Mouse (Mus musculus) layer of hippocampus, adult 8-10 months (tissue): ENCODE results near the gene Sertad1. TPM values are rescaled to one million over a fixed set of nuclear protein-coding genes. Genes with fewer than 3 reads are reported as not detected.

Experiments
- DNase-seq, 2 experiments: peaks; one replicate each; pipeline ENCODE4 v3.0.0; 2022; ENCODE audit warnings: low spot score in 2 of 2
- total RNA-seq, 4 experiments: library from RNA; stranded (reverse); gene quantifications; 2 replicates each; pipeline ENCODE4 v1.2.4; 2022

Sertad1 gene
- total RNA-seq, 4 experiments from 2014 or later: 6.4 to 10.7 (median 9.3) TPM

DNA sequence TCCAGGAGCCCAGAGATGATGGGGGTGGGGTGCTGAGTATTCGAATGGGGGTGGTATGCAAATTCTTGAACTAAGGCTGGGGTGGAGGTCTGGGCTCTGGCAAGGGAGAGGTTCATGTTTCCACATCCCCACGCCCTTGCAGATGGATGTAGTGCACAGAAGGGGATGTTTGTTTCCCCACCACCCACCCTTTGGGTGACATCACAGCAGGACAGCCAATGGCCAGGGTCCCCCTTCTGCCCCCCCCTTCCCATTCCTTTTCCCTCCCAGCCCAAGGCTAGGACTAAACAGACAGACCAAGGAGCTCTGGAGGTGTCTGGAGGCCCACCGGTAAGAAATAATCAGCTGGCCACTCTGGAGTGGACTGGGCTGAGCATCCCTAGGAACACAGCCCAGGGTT lies 12.3 kb downstream of the Sertad1 start, which contains the start of gene Prx:
Gene Prx, plus strand, starts transcription at position 289 of the 400 bp plus-strand sequence.
- no peak for DNase-seq

- DNase-seq: no peak
These were observed 14.9 kb downstream of the Sertad1 start for GRCm38 (mm10) chr7:27501620-27502019.

DNA sequence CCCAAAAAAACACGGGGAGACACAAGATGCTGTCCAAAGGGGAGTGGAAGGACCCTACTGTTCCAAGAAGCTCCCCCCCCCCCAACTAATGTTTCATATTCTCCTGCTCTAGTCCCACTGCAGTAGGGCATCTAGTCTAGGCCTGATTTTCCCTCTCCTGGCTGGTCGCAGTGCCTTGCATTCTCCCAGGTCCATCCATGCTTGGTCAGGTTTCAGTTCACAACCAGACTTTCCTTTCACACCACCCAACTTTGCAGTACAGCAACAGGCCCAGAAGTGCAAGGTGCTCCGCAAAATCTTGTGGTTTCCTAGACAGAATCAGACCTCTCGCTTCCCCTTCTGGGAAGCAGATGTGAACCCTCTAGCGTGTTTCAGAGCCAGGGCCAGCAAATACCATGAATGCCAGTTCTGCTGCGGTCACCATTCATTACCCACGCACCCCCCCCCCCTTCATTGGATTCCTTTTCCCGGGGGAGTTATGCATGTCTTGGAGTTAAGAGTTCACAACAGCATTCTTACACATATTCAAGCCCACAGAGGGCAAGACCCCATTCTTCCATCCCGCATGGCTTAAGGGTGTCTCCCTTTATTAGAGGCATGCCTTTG lies 20.2 kb downstream of the Sertad1 start:
- no peak for DNase-seq

- peak; percentile 82 to 85 for DNase-seq
These were observed 21.3 kb downstream of the Sertad1 start for GRCm38 (mm10) chr7:27507711-27508647.

DNA sequence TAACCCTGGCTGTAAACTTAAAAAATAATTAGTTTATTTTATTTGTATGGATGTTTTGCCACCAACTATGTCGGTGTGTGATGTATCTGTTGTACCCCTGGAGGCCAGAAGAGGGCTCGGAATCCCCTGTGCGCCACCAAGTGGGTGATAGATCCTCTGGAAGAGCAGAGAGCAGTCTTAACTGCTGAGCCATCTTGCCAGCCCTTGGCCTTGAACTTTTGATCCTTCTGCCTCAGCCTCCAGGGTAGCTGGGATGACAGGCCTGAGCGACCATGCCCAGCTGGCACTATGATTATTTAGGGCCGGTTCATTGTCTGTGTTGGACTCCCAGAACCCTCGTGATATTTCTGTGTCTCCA lies 21.9 kb downstream of the Sertad1 start:
- DNase-seq: no peak

- no peak for DNase-seq
These were observed 24.1 kb downstream of the Sertad1 start for GRCm38 (mm10) chr7:27510809-27511208.

DNA sequence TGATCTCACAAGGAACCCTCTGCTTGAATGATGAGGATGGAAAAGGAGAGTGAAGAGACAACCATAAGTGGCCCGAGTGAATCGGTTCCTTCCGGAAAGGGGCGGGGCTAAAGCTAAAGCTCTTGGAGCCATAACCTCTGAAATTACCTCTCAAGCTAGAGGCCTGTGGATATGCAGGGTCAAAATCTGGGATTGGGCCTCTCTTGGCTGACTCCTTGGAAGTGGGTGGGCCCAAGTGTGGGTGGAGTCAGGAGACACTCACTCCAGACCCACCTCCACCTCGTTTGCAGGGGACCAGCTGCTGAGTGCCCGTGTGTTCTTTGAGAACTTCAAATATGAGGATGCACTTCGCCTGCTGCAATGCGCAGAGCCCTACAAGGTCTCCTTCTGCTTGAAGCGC lies 28.3 kb downstream of the Sertad1 start:
- DNase-seq: no peak

DNA sequence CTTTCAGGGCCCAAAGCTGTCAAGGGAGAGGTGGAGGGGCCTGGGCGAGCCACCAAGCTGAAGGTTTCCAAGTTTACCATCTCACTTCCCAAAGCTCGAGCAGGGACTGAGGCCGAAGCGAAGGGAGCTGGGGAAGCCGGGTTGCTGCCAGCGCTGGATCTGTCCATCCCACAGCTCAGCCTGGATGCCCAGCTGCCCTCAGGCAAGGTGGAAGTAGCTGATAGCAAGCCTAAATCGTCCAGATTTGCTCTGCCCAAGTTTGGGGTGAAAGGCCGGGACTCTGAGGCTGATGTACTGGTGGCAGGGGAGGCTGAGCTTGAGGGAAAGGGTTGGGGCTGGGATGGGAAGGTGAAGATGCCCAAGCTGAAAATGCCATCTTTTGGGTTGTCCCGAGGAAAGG lies 31.6 kb downstream of the Sertad1 start:
- DNase-seq: no peak

DNA sequence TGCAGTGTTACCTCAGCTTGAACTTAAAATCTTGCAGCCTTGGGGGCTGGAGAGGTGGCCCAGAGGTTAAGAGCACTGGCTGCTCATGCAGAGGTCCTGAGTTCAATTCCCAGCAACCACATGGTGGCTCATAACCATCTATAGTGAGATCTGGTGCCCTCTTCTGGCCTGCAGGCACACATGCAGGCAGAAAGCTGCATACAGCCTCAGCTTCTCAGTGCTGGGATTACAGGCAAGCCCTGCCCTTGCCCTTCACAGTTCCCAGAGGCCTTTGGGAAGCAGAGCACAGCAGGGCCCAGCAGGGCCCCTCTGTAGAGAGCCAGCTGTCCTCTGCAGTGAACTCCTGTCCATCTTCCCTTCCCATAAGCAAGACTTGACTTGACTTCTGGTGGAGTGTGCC lies 33.4 kb downstream of the Sertad1 start:
- no peak for DNase-seq

- no peak for DNase-seq
These were observed 33.9 kb downstream of the Sertad1 start for GRCm38 (mm10) chr7:27520599-27520998.

- no peak for DNase-seq
These were observed 36.3 kb downstream of the Sertad1 start, which contains the start of gene Hipk4 for GRCm38 (mm10) chr7:27522967-27523366. Gene Hipk4, plus strand, starts transcription at chr7:27523267.

DNA sequence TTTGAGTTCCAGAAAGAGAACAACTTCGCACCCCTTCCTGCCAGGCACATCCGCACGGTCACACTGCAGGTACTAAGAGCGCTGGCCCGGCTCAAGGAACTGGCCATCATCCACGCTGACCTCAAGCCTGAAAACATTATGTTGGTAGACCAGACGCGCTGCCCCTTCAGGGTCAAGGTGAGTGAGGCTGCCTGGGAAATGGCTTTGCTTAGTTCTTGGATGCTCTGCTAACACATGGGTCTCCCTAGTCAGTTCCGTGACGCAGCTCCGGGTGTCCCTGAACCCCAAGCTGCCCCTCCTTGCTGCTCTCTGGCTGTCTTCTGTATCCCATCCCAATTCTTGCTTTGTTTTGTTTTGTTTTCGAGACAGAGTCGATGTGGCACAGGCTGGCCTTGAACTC lies 37.1 kb downstream of the Sertad1 start:
- no peak for DNase-seq

- peak; percentile 75 to 82 for DNase-seq
These were observed 39.5 kb downstream of the Sertad1 start for GRCm38 (mm10) chr7:27526039-27526827.

DNA sequence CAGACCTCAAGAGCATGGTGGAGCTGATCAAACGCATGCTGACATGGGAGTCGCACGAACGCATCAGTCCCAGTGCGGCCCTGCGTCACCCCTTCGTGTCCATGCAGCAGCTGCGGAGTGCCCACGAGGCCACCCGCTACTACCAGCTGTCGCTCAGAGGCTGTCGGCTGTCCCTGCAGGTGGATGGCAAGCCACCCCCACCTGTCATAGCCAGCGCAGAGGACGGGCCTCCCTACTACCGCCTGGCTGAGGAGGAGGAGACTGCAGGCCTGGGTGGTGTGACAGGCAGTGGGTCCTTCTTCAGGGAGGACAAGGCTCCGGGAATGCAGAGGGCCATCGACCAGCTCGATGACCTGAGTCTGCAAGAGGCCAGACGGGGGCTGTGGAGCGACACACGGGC lies 42.4 kb downstream of the Sertad1 start:
- DNase-seq: no peak

GRCm38 (mm10) chr7:27530937-27531336 lies 44.2 kb downstream of the Sertad1 start:
- no peak for DNase-seq

DNA sequence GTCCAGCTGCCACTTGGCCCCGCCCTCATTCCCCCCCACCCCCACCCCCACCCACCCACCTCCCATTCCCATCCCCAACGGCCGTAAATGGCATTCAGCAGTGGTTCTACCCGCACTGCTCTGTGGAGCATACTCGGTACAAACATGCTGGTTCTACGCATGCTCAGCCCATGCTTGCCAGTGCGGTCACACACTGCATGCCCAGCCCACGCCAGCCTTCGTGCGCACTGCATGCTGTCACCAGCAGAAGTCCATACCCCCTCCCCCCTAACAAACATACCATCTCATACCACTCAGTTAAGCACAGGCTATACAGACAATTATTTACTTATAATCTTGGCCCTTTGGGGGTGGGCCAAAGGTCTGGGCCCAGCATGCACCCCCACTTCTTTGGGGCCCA lies 45.0 kb downstream of the Sertad1 start:
- DNase-seq: no peak

DNA sequence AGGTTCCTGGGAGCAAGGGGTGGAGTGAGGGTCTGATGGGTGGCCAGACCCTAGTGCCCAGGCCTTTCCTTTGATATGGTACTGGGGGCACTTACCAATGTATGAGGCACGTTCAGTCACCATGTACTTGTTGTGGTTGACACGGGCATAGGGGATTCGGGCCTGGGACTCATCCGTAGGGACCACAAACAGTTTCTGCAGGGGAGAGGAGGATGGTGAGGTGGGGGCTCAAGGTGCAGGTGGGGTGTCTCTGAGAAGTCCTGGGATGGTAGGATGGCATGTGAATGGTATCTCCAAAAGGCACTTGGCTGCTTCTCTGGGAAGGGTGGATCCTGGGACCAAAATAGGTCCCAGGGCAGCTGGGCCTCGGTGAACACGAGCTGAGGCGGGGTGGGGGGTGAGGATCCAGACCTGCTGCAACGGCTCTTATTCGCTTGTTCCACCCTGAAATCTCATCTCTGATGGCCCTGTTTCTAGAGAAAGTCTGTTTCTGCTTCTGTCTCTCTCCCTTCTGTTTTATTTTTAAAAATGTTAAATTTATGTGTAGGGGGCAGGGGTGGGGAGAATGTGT lies 45.9 kb downstream of the Sertad1 start:
- no peak for DNase-seq

GRCm38 (mm10) chr7:27535386-27535785 lies 48.7 kb downstream of the Sertad1 start:
- DNase-seq: no peak

GRCm38 (mm10) chr7:27536618-27537017 lies 49.9 kb downstream of the Sertad1 start:
- DNase-seq: no peak

GRCm38 (mm10) chr7:27537998-27538397 lies 51.3 kb downstream of the Sertad1 start:
- no peak for DNase-seq

- no peak for DNase-seq
These were observed 52.1 kb downstream of the Sertad1 start for GRCm38 (mm10) chr7:27538797-27539196.
